Mouse (Mus musculus): ENCODE results near the gene Pip5k1c.

DNA sequence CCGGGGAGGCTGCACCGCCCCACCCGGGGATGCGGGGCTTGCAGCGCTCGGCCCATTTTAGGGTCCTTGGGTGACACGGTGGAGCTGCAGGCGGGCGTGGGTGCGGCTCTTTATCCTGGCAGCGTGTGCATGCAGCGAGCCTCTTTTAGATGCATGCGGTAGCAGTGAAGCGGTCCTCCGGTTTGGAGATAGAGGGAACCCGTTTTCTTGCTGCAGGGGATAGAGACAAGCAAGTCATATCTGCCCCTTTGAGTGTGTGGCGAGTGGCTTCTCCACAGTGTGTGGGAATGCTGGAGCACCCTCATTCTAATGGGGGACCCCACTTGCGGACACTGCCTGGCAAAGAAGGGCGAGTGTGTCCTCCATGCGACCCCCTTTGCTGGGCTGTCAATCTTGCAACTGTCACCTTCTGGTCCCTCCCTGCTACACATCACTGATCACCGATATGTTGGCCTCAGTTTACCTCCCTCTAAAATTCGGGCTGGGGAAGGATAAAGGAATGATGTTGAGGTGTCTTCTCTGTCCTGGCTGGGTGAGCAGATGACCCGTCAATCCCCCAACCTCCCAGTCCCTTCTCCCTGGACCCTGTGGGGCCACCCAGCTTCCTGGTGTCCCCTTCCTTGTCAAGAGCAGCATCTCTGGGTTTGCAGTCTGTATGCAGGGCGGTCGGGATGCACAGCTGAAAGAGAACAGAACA is 719 bp downstream of the Pip5k1c start:
- TF ChIP-seq POLR2A (IDR thresholded peaks at IDR 0.05; ENCODE audit: insufficient read depth, low read depth, low read length) (no peak), CTCF (IDR thresholded peaks at IDR 0.05; ENCODE audit: insufficient read depth, low read depth, low read length) (no peak)

Measured in olfactory bulb, adult 2 months (tissue).